Mouse (Mus musculus) left cerebral cortex, adult 8-10 months (tissue): ENCODE data around the gene Hadha. TPM values are rescaled to one million over a fixed set of nuclear protein-coding genes. Genes with fewer than 3 reads are reported as not detected.

Source experiments
- DNase-seq, 2 experiments: peaks; one replicate each; pipeline ENCODE4 v3.0.0; 2022; ENCODE audit warnings: low spot score in 2 of 2
- total RNA-seq, 4 experiments: library from RNA; stranded (reverse); gene quantifications; 2 replicates each; pipeline ENCODE4 v1.2.4; 2022

Gene Hadha
- total RNA-seq, 4 experiments from 2014 or later: 65.3 to 74.6 (median 68.4) TPM

- no peak for DNase-seq
These were observed 949 bp downstream of the Hadha start for GRCm38 (mm10) chr5:30154013-30154412.

- DNase-seq: no peak
These were observed 1.7 kb downstream of the Hadha start for GRCm38 (mm10) chr5:30153222-30153621.

GRCm38 (mm10) chr5:30152413-30152812, 2.5 kb downstream of the Hadha start:
- no peak for DNase-seq

GRCm38 (mm10) chr5:30152007-30152406, 3.0 kb downstream of the Hadha start:
- no peak for DNase-seq

- DNase-seq: no peak
These were observed 6.6 kb downstream of the Hadha start for GRCm38 (mm10) chr5:30148133-30148920.

GRCm38 (mm10) chr5:30146526-30146925, 8.4 kb downstream of the Hadha start:
- no peak for DNase-seq

GRCm38 (mm10) chr5:30138193-30138592, 16.8 kb downstream of the Hadha start:
- no peak for DNase-seq

GRCm38 (mm10) chr5:30137271-30137670, 17.7 kb downstream of the Hadha start:
- no peak for DNase-seq

GRCm38 (mm10) chr5:30135711-30136231, 19.2 kb downstream of the Hadha start:
- no peak for DNase-seq

- no peak for DNase-seq
These were observed 22.8 kb downstream of the Hadha start for GRCm38 (mm10) chr5:30132173-30132572.

- DNase-seq: no peak
These were observed 23.7 kb downstream of the Hadha start for GRCm38 (mm10) chr5:30131246-30131645.

- DNase-seq: no peak
These were observed 26.3 kb downstream of the Hadha start for GRCm38 (mm10) chr5:30128680-30129079.

- no peak for DNase-seq
These were observed 26.9 kb downstream of the Hadha start for GRCm38 (mm10) chr5:30127921-30128597.

- DNase-seq: no peak
These were observed 28.2 kb downstream of the Hadha start for GRCm38 (mm10) chr5:30126756-30127155.

GRCm38 (mm10) chr5:30125587-30125986, 29.4 kb downstream of the Hadha start:
- DNase-seq: no peak

- no peak for DNase-seq
These were observed 32.5 kb downstream of the Hadha start for GRCm38 (mm10) chr5:30122481-30122880.

- no peak for DNase-seq
These were observed 34.9 kb downstream of the Hadha start for GRCm38 (mm10) chr5:30120106-30120505.

- no peak for DNase-seq
These were observed 35.8 kb downstream of the Hadha start for GRCm38 (mm10) chr5:30119163-30119562.

- no peak for DNase-seq
These were observed 36.9 kb downstream of the Hadha start for GRCm38 (mm10) chr5:30118018-30118417.

- no peak for DNase-seq
These were observed 39.2 kb downstream of the Hadha start for GRCm38 (mm10) chr5:30115718-30116117.

- no peak for DNase-seq
These were observed 40.2 kb downstream of the Hadha start for GRCm38 (mm10) chr5:30114761-30115140.

GRCm38 (mm10) chr5:30113881-30114760, 40.8 kb downstream of the Hadha start:
- DNase-seq: no peak
